Mouse (Mus musculus) cortical plate, adult 2 months (tissue): ENCODE measurements around the gene Tspan14.

Experiments
- CTCF ChIP-seq: fragments of 200-500 bp; IDR thresholded peaks from 2 replicates; pipeline ENCODE4 v1.5.1; 2011; ENCODE audit warnings: mild to moderate bottlenecking, control low read depth, low read length; ENCODE audit not compliant: insufficient read depth; ENCODE audit errors: extremely low read depth
- POLR2A ChIP-seq: fragments of 200-500 bp; IDR thresholded peaks from 2 replicates; pipeline ENCODE4 v1.6.1; 2011; ENCODE audit warnings: mild to moderate bottlenecking, low read length, control low read depth; ENCODE audit not compliant: insufficient read depth; ENCODE audit errors: extremely low read depth

DNA sequence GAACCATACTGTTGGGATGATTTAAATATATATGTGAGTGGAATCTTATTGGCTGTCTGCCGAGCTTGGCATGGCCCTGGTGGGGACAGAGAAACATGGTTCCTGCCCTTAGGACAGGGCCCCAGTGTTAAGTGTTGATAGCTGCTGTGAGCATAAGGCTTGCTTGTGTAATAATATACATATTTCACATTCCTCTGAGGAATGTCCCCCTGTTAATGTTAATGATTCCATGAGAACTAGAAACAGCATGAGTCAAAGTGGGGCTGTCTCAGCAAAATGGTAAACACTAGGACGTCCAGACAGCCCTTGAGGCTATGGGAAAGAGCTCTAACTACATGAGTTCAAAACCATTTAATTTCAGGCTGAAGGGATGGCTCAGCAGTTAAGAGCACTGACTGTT is 20.6 kb upstream of the Tspan14 start:
- TF ChIP-seq CTCF (no peak), POLR2A (no peak)
